Mouse (Mus musculus): ENCODE results near the gene Polh.

Gene Polh

DNA sequence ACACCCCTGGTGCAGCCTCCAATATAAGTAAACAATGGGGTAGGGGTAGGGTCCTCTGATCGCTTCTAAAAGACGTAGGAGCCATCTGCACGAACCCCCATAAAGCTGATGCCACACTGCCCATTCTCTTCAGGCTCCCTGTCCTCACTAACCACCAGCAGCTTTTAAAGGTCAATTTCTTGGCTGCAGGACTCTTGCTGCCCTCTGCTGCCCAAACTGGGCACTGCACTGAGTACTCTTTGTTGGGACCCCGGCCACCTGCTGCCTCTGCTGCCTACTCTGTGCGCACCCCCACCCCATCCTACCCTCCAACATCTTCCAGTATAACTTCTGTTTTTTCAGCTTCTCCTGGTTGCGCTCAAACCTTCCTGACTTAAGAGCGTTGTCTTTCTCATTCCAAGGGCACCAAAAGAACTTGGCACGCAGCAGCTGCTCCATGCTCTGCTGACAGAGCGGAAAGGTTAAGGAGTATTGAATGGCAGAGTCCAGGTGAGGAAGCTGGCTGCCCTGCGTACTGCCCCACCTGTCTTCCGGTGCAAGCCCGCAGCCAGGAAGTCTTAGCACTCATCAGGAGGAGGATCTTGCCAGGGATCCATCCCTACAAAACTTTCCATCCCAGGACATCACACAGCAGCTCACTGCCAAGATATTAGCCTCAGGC lies 70.3 kb downstream of the Polh start:
- peak; percentile 72 for DNase-seq (ENCODE audit: low read depth, low spot score)

DNA sequence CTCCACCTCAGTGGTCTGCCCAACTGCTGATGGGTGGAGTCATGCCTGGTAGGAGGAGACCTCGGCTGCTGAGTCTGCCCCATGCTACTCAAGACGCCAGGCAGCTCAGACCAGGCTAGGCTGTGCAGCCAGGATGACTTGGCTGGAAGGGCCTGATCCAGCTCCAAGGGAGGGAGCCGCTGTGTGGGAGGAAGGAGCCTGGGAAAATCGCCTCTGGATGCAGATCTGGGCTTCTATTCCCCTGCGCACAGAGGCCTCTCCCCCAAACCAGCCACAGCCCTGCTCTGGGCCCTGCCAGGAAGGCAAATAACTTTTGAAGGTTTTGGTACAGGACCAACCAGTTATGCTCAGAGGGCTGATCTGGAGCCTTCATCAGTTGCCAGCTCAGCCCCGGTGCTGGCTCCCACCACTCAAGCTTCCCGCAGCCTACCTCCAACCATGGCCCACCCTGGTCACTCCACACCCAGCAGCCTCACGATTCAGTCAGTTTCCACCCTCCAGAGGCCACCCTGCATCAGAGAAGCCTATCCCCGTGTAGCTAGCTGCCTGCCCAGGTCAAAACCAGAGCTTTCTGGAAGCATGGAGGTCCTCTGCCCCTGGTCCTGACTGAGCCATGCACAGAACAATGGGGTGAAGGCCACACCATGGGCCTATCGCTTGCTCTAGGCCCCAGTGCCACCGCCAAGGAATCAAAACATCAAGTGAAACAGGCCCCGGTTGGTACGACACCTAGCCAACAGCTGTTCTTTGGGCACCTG lies 72.5 kb downstream of the Polh start:
- DNase-seq (ENCODE audit: low read depth, low spot score), result peak; percentile 27

DNA sequence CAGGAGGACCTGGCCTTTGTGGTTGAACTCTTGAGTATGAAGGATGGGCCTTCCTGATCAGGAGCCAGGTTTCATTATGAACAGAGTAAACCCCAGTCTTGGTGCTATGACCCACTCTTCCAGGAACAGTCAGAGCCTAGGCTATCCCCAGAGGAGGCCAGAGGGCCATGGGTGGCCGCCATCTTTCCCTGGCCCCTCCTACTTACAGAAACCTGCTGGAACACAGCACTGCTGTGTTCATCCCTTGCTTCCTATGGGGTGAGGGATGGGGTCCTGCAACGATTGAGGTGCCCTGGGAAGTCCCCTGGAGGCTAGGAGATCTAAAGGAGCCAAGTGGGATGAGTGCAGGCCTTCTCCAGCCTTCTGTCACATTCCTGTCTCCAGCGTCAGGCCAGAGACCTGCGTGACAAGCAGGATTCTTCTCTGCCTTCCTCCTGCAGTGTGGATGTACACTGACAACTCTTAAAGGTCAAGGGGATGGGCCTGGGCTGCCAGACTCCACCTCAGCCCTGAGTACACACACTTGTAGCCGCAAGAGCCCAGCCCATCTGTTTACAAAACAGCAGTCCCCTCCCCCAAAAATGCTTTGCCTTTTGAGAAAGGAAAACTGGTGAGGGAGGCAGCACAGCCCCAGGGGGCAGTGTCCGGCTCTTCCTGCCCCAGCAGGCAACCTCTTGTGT lies 74.5 kb downstream of the Polh start:
- peak; percentile 93 for DNase-seq (ENCODE audit: low read depth, low spot score)

DNA sequence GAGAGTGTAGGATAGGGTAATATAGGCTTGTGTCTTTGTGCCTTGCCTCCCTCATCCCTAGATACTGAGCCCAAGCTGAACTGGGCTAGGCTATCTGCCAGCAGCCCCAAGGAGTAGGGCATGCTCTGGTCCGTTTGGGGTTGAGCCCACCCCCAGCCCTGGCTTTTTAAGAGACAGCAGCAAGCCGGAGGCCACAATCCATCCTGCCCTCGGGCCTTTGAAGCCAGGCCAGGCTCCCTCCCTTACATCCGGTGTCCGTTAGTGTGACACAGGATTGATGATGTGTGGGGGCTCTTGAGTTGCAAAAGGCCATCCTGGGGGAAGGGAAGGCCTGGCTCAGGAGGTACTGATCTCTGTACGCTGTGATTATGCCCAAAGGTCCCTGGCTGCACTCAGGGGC lies 75.8 kb downstream of the Polh start:
- DNase-seq (ENCODE audit: low read depth, low spot score), result no peak

DNA sequence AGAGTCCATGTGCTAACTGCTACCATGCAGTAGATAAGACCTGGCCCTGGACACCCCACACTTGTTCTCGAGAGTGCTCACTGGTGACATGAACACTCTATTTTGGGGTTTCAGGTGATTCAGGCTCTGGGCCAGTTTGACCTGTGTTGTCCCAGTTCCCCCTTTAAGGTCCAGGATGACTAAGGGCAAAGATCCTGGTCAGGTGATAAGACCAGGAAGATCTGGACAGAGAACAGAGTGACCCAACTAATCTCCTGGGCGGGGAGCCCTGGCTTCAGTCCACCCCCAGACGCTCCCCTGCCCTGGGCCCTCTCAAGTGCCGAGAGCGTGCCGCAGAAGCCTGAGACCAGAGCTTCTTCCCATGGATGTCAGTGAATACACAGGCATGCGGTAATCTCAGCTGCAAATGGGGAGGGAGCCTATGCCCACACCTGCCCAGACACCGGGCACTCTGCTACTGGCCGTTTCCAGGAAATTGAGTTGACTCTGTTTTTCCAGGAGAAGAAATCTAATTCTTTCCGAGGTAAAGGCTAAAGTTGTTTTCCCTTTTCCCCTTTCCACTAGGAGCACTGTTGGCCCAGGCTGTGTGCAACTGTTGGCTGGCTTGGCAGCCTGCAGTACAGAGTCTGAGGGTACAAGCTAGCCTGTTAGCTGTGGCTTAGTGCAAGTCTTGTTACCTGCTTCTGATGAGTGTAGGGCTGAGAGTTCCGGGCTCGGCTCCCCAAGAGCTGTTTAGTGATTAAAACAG lies 78.3 kb downstream of the Polh start:
- DNase-seq (ENCODE audit: low read depth, low spot score), result no peak

DNA sequence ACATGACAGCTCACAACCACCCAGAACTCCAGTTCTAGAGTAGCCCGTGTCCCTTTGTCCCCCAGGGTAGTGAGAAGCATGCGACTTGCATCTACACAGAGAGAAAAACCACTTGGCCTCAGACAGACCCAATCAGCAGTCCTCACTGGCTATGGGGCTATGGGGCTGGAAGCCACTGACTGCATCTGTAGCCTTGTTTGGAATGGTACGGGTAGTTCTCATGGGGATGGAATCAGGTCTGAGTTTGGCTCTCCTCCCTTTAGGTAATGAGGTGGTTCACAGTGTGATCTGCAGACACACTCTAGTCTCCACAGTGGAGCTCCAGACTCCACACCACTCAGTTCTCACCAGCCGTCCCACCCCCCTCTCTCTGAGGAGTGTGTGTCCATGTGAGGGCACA lies 79.2 kb downstream of the Polh start:
- DNase-seq (ENCODE audit: low read depth, low spot score), result no peak

DNA sequence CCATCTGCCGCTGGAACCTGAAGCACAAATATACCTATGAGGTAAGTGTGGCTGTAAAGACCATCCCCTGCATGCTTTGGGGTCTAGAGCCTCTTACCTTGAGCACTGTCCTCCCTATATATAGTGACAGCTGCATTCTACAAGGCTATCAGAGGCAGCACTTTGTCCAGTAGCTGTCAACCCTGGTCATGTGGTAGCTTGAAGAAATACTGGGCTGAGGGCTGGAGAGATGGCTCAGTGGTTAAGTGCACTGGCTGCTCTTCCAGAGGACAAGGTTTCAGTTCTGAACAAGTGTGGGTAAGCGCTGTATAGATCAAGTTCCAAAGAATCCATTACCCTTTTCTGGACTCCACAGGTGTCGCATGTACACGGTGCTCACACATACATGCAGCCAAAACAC lies 79.7 kb downstream of the Polh start:
- no peak for DNase-seq (ENCODE audit: low read depth, low spot score)
